Mouse (Mus musculus) ES-E14 (cell line): ENCODE data around the gene Cdc14a. TPM values are rescaled to one million over a fixed set of nuclear protein-coding genes. Genes with fewer than 3 reads are reported as not detected.

Source experiments
- DNase-seq: peaks from one replicate; pipeline ENCODE4 v3.0.0-alpha.2; 2013; ENCODE audit warnings: low read depth, low spot score
- H3K27ac ChIP-seq: 2 replicates; pipeline ENCODE4 v1.5.1; 2012; ENCODE audit warnings: low read depth, mild to moderate bottlenecking, low read length, moderate library complexity, mixed read lengths; ENCODE audit not compliant: poor library complexity, insufficient read depth, severe bottlenecking
- H3K36me3 ChIP-seq: 2 replicates; pipeline ENCODE4 v1.6.1; 2012; ENCODE audit warnings: mild to moderate bottlenecking, low read length, moderate library complexity, mixed read lengths; ENCODE audit not compliant: control insufficient read depth, poor library complexity, insufficient read depth, severe bottlenecking
- H3K4me1 ChIP-seq, 2 experiments: fragments of 150-350 bp in 1 of 2; sonication (generic) in 1 of 2; 2 replicates each; pipeline ENCODE4 v1.6.1; 2012; ENCODE audit warnings: low read length in 2 of 2, mild to moderate bottlenecking in 1 of 2, mixed read lengths in 1 of 2; ENCODE audit not compliant: control insufficient read depth in 2 of 2, insufficient read depth in 2 of 2, poor library complexity in 1 of 2
- H3K4me3 ChIP-seq, 2 experiments: fragments of 150-350 bp in 1 of 2; sonication (generic) in 1 of 2; 2 replicates each; pipeline ENCODE4 v1.5.1; 2012; ENCODE audit warnings: low read length in 2 of 2, low read depth in 1 of 2, mild to moderate bottlenecking in 1 of 2, mixed read lengths in 1 of 2; ENCODE audit not compliant: insufficient read depth in 1 of 2, poor library complexity in 1 of 2, severe bottlenecking in 1 of 2
- H3K9ac ChIP-seq: 2 replicates; pipeline ENCODE4 v1.6.1; 2012; ENCODE audit warnings: low read depth, mild to moderate bottlenecking, low read length, mixed read lengths; ENCODE audit not compliant: poor library complexity, insufficient read depth, severe bottlenecking
- H3K9me3 ChIP-seq: fragments of 150-350 bp; sonication (generic); 2 replicates; pipeline ENCODE4 v1.6.1; 2012; ENCODE audit warnings: low read depth, mild to moderate bottlenecking, low read length; ENCODE audit not compliant: control insufficient read depth, insufficient read depth
- CHD2 ChIP-seq: IDR thresholded peaks from 2 replicates; pipeline ENCODE4 v1.6.1; 2014; ENCODE audit warnings: mild to moderate bottlenecking, low read depth, low read length, inconsistent platforms
- HCFC1 ChIP-seq: IDR thresholded peaks from 2 replicates; pipeline ENCODE4 v1.6.1; 2012; ENCODE audit warnings: low read length, inconsistent platforms, borderline replicate concordance; ENCODE audit not compliant: insufficient read depth
- MAFK ChIP-seq: IDR thresholded peaks from 2 replicates; pipeline ENCODE4 v1.6.1; 2014; ENCODE audit warnings: mild to moderate bottlenecking, low read depth, low read length, inconsistent platforms; ENCODE audit not compliant: insufficient read depth
- ZC3H11A ChIP-seq: IDR thresholded peaks from 2 replicates; pipeline ENCODE4 v1.6.1; 2012; ENCODE audit warnings: low read depth, mild to moderate bottlenecking, inconsistent platforms, low read length, borderline replicate concordance
- ZNF384 ChIP-seq: IDR thresholded peaks from 2 replicates; pipeline ENCODE4 v1.6.1; 2012; ENCODE audit warnings: low read depth, low read length, inconsistent platforms
- in situ Hi-C, 2 experiments: fragments of 600-800 bp; cut with MboI; formaldehyde crosslinking; loops; one replicate each; pipeline ENCODE4 v1.15.1; 2025; ENCODE audit warnings: low sequenced_read_pairs in 2 of 2, inconsistent platforms in 1 of 2; ENCODE audit not compliant: unreplicated experiment in 2 of 2
- total RNA-seq: library from RNA; depleted of rRNA; stranded (reverse); fragments of 300-350 nt; gene quantifications from 2 replicates; pipeline ENCODE4 v1.2.3, GENCODE M21; 2012

Cdc14a gene
- total RNA-seq, 1 experiment = 3.5 TPM

DNA sequence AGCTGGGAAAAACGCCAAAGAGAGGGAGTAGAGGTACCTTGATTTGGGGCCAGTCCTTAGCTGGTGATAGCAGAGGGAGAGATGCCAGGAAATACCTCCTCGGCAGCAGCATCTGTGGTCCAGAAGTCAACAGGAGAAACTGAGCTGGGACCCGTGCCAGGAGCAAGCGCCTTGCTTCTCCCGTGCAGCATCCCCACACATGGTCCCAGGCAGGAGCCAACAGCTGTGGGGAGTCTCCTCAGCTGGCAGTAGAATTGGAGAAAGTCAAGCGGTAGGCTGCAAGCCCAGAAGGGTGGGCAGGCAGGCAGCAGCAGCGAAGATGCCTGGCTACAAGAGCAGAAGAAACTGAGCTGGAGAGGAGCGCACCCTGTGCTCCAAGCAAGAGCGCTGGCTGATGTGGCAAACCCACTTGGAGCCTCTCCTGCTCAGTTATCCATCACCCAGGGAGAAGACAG, 170.7 kb downstream of the Cdc14a start, which contains the start of gene Gpr88:
Gpr88 (minus strand) TSS at position 427 of the 455 bp plus-strand sequence.
- TF ChIP-seq MAFK = no peak
- no peak for TF ChIP-seq CHD2
- TF ChIP-seq HCFC1 = no peak
- no peak for TF ChIP-seq ZNF384
- Histone ChIP-seq H3K4me1 (peaks cover 0 to 5% of the 10 kb centered on the region in 2 experiments; a peak in 1 of 4 replicates), H3K9me3 (no peaks in the 10 kb centered on the region), H3K9ac (0 out of 2 replicates have a peak within 1 kb of the TSS, but pooled peaks have one; percentile 5), H3K27ac (no peak within 1 kb of the TSS), H3K4me3 (peak within 1 kb of the TSS; percentile 47 to 66; a peak in 2 of 4 replicates), H3K36me3 (no peaks in the 10 kb centered on the region)
- in situ Hi-C loops = no loop called here
- DNase-seq = peak; percentile 1

DNA sequence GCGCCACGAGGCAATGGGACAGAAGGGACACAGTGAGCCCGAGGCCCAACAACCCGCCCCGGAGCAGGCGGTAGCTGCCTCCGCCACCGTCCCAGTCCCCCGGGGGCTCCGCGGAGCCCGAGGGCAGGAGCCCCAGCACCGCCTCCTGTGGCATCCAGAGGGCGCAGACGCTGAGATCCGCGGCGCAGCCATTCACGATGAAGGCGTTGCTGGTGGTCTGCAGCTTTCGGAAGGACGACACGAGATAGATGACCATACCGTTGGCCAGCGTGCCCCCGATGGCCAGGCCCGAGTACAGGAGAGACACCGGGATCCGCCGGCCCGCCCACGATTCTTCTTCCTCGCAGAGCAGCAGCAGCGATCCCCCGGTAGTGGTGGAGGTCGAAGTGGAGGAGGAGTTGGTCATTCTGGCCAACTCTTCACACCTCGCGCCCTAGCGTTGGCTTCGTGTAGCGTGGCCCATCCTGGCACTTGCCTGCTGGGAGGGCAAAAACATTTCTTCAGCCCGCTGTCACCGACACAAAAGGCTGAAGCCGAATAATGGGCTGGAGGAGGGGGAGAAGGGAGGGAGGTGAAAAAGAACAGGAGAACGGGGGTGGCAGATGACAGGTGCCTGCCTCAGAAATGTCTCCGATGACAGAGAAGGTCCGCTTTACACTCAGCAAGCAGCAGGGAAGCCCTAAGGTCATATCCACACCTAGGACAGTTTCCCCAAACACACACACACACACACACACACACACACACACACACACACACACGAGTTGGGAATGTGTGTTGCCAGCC, 171.4 kb downstream of the Cdc14a start:
- Histone ChIP-seq H3K9me3 (no peaks in the 10 kb centered on the region), H3K4me3 (peak overlapping the region; percentile 47 to 66; a peak in 3 of 4 replicates), H3K27ac (no peak overlapping the region), H3K36me3 (no peaks in the 10 kb centered on the region), H3K9ac (peak overlapping the region; percentile 36; the same call in 1 of the 2 replicates), H3K4me1 (peaks cover 0 to 5% of the 10 kb centered on the region in 2 experiments; a peak in 1 of 4 replicates)
- in situ Hi-C loops = no loop called here
- TF ChIP-seq CHD2 (no peak), ZNF384 (no peak), ZC3H11A (no peak), MAFK (no peak), HCFC1 (no peak)
- peak; percentile 3 for DNase-seq

DNA sequence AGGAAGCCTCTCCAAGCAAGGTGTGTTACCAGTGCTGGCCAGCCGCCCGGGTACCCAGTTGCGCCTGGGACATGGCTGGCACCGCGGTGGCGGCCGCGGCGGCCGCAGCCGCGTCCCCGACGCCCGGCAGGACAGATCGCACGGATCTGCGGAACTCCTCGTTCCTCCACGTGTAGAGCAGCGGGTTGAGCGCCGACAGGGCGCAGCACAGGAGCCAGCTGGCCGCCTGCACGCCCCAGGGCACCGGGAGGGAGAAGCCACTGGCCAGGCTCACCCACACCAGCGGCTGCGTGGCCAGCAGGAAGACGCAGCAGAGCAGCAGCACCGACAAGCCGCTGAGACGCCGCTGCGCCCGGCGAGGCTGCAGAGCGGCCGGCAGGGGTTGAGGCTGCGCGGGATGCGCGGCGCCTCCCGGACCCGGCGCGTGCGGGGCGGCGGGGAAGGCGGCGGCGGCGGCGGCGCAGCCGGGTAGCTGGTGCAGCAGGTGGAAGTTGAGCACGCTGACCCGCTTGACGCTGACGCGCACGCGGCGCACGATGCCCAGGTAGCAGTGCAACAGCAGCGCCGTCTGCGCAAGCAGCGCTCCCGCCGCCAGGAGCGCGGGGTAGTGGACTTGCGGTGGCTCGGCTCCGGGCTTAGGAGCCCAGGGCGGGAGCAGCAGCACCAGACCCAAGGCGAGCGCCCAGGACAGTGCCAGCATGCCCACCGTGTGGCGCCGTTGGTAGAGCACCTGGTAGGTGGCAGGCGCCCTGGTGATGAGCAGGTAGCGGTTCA, 172.2 kb downstream of the Cdc14a start:
- H3K27ac ChIP-seq = no peak overlapping the region
- peak; percentile 19 for DNase-seq
- peak overlapping the region; percentile 60 to 66 for H3K4me3 ChIP-seq
- peak overlapping the region; percentile 36 for H3K9ac ChIP-seq
- in situ Hi-C loops = no loop called here
- peaks cover 0 to 5% of the 10 kb centered on the region in 2 experiments; a peak in 1 of 4 replicates for H3K4me1 ChIP-seq
- TF ChIP-seq MAFK (no peak), ZNF384 (no peak), ZC3H11A (no peak), HCFC1 (no peak), CHD2 (no peak)
- no peaks in the 10 kb centered on the region for H3K9me3 ChIP-seq
- no peaks in the 10 kb centered on the region for H3K36me3 ChIP-seq

DNA sequence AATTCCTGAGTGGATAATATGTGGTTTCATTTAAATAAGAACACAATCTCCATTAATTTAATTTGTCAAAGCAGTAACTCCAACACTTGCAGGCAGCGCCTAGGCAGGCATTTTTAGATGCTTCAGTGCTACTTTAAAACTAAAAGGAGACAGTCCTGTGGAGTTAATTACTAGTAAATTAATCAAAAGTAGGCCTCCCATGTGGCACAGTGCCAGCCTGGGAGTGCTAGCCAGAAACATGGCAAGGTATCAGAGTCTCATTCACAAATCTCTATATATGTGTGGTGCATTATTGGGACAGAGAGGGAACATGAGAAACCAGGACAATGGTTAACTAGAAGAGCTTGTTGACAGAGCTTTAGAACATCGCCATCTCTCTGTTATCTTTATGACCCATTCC, 174.8 kb downstream of the Cdc14a start:
- Histone ChIP-seq H3K4me1 (peaks cover 0 to 5% of the 10 kb centered on the region in 2 experiments; a peak in 1 of 4 replicates), H3K9me3 (no peaks in the 10 kb centered on the region), H3K9ac (no peak overlapping the region), H3K36me3 (no peaks in the 10 kb centered on the region), H3K27ac (no peak overlapping the region), H3K4me3 (no peak overlapping the region)
- no peak for DNase-seq
- in situ Hi-C loops = no loop called here
- TF ChIP-seq ZNF384 (no peak), MAFK (no peak), ZC3H11A (no peak), CHD2 (no peak), HCFC1 (no peak)
